Mouse (Mus musculus): Measurements from ENCODE around the gene Ppat.

DNA sequence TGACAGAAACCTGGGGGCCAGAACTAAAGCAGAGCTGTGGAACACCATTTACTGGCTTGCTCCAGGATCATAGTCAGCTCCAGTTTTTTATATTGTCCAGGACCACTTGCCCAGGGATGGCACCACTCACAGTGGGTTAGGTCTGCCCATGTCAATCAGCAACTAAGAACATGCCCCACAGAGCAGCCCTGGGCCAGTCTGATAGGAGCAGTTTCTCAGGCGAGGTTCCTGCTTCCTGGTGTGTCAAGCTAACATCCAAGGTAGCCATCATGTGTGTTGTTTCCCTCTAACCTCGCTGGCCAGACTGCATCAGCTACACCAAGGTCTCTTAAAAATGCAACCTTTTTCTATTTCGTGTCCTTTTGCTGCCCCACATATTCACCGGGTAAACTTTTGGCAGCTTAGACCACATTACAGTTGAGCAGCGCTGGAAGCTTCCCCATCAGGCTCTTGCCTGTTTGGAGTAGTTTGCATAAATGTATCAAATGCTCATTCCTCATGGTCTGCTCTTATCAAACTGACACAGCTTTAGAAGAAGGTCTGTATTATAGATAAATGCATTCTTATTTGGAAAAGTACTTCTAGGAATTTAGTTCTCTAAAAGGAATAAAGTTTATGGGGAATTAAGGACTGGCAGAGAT lies 41.9 kb upstream of the Ppat start:
- TF ChIP-seq ZC3H11A (IDR thresholded peaks at IDR 0.05; ENCODE audit: borderline replicate concordance, low read depth, low read length) (no peak), HCFC1 (IDR thresholded peaks at IDR 0.05; ENCODE audit: borderline replicate concordance, insufficient read depth, low read length) (no peak), MAFK (IDR thresholded peaks at IDR 0.05; ENCODE audit: insufficient read depth, low read depth, low read length) (no peak), ZNF384 (IDR thresholded peaks at IDR 0.05; ENCODE audit: low read depth, low read length) (no peak)
